Mouse (Mus musculus) bone marrow macrophage, adult 2 months (primary cell): ENCODE measurements around the gene Tspoap1.

Experiments used
- CTCF ChIP-seq: IDR thresholded peaks from 2 replicates; pipeline ENCODE4 v1.5.1; 2012; ENCODE audit warnings: low read depth, mild to moderate bottlenecking, low read length, moderate library complexity
- POLR2A ChIP-seq: IDR thresholded peaks from 2 replicates; pipeline ENCODE4 v1.6.1; 2012; ENCODE audit warnings: mild to moderate bottlenecking, low read depth, low read length, borderline replicate concordance

DNA sequence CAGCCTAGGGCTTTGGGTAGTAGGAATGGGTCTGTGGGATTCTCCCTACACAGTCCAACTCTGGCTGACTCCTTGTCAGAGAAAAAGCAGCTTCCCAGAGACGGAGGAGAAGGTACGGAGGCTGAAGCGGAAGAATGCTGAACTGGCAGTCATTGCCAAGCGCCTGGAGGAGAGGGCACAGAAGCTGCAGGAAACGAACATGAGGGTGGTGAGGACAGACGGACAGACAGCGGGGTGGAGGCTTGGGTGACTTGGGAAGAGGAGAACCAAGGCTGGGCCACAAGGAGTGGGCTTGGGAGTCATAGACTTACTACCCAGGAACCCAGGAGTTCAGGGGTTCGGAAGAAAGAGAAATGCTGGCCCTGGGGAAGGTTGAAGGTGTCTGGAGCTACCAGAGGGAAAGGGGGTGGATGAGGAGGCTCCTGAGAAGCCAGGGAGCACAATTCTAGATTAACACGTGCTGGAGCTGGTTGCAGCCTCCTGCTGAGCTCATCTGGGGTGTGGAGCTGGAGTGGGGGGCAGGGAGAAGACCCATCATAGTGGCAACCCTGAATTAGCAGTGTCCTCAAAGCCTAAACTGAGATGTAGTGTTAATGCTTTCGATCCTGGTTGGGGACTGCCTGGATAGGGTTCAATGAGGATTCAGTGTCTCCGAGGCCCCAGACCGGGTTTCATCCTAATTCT is 2.5 kb downstream of the Tspoap1 start:
- TF ChIP-seq CTCF = no peak
- TF ChIP-seq POLR2A = no peak
